Mouse (Mus musculus) gastrocnemius, adult 2 months (tissue): ENCODE results near the gene Msrb1. TPM values are rescaled to one million over a fixed set of nuclear protein-coding genes. Genes with fewer than 3 reads are reported as not detected.
"Not testable (repeated sequence)": the region's sequence is repeated elsewhere in the genome, so short reads cannot be mapped to it uniquely, and the experiment has no call there.

Source experiments
- DNase-seq: peaks from one replicate; pipeline ENCODE4 v3.0.0; 2022
- H3K27ac ChIP-seq: fragments of 200-600 bp; 2 replicates; pipeline ENCODE4 v1.8.1; 2022; ENCODE audit warnings: mild to moderate bottlenecking
- H3K4me3 ChIP-seq: fragments of 200-600 bp; 2 replicates; pipeline ENCODE4 v1.8.1; 2022; ENCODE audit warnings: mild to moderate bottlenecking, moderate library complexity
- CTCF ChIP-seq: fragments of 200-600 bp; IDR thresholded peaks from 2 replicates; pipeline ENCODE4 v1.8.1; 2022; ENCODE audit warnings: antibody characterized with exemption, mild to moderate bottlenecking, moderate library complexity
- intact Hi-C: fragments of 180-260 bp; cut with DNase I; formaldehyde crosslinking; loops from one replicate; pipeline ENCODE4 v1.15.1; 2025
- total RNA-seq, 2 experiments: library from RNA; stranded (reverse); gene quantifications; 2 replicates each; pipeline ENCODE4 v1.2.3; 2021

The Msrb1 gene
- total RNA-seq, 2 experiments from 2014 or later: 165 to 220 TPM

DNA sequence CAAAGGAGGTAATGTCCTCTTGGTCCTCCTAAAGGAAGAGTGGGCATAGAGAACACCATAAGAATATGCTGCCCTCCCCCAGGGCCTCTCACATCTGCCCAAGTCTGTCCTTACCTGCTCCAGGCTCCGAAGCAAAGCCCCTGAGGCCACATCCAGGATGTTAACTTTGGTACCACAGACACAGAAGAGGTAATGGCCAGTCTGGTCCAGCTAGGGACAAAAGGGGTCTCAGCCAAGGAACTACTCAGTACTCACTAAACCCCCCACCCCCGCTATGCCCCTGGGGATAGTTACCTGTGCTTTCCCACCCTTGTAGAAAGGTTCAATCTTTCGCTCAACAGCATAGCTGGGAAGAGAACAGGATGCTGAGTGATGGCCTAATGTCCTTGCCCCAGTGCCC, 30.6 kb upstream of the Msrb1 start:
- Histone ChIP-seq H3K4me3 (no peak overlapping the region), H3K27ac (no peak overlapping the region)
- DNase-seq: no peak
- intact Hi-C loops: no loop called here
- TF ChIP-seq CTCF: no peak

DNA sequence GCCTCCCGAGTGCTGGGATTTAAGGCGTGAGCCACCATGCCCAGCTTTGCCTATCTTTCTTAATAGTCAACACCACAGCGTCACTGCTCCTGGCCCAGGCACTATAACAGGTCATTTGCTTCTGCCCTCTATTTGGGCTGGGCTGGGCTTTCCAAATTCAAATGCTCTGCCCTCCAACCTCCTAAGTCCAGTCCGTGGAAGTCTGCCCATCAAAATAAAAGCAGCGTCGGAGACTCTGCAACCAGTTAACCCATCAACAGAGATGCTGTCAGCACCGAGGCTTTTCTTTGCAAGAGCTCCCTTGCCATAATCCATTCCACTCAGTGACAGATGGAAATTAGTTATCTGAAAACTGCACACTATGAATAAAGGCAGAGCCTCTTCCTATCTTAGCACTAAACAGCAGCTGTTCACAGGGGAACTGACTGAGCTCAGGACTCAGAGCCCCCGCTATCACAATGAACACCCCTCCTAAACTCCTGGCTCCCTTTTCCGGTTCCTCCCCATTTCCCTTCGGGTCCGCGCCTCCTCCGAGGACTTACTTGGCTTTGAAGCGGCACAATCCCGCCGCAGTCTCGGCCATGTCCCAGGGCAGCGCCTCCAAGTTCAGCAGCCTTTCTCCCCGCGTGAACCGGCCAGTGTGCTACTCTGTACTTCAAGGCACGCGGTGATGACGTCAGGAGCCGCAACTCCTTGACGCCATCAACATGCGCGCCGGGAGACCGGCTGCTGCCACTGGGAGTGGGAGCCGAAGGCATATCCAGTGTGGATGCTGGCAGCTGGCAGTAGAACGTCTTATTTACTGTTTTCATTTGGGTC, 29.3 kb upstream of the Msrb1 start, which contains the start of gene Tbl3:
Tbl3 (minus strand) TSS at position 679 of the 819 bp plus-strand sequence.
- intact Hi-C loops: loop anchor here (1.0 kb wide), 1 partner anchor 12 kb away; no protein-coding TSS in a partner anchor
- TF ChIP-seq CTCF: no peak
- Histone ChIP-seq H3K4me3 (peak within 1 kb of the TSS; percentile 75), H3K27ac (peak within 1 kb of the TSS; percentile 86)
- DNase-seq: peak; percentile 94

DNA sequence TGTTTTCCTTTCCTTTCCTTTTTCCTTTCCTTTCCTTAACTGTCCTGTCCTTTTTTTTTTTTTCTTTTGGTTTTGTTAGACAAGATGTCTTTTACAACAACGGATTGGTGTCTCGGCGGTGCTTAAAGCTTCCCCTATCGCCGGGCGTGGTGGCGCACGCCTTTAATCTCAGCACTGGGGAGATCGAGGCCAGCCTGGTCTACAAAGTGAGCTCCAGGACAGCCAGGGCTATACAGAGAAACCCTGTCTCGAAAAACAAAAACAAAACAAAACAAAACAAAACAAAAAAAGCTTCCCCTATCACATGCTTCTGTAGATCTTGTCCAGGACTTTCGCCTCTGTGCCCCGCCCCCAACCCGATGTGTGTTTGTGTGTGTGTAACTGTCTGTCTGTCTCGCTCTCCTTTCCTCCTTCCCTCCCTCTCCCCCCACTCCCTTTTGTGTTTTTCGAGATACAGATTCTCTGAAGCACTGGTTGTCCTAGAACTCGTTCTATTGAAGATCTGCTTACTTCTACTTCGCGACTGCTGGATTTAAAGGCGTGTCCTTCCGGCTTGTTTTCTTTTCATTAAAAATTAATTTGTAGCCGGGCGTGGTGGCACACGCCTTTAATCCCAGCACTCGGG, 28.5 kb upstream of the Msrb1 start:
- peak overlapping the region; percentile 75 for H3K4me3 ChIP-seq
- DNase-seq: no peak
- intact Hi-C loops: loop anchor here (1.0 kb wide), 1 partner anchor 11 kb away; no protein-coding TSS in a partner anchor

DNA sequence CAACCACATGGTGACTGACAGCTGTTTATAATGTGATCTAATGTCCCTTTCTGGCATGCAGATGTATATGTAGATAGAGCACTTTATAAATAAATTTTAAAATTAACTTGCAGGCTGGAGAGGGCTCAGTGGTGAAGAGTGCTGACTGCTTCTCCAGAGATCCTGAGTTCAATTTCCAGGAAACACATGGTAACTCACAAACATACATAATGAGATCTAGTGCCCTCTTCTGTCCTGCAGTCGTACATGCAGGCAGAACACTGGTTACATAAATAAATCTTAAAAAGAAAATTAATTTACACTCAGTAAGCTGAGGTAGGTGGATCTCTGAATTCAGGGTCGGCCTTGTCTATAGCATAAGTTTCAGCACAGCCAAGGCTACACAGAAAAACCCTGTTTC, 27.8 kb upstream of the Msrb1 start:
- intact Hi-C loops: no loop called here
- peak; percentile 62 for TF ChIP-seq CTCF
- H3K27ac ChIP-seq: peak overlapping the region; percentile 86; the same call in 1 of the 2 replicates
- H3K4me3 ChIP-seq: peak overlapping the region; percentile 75
- DNase-seq: no peak

More for the DNA sequence above, 28.5 kb upstream of the Msrb1 start:
- TF ChIP-seq CTCF: no peak
- H3K27ac ChIP-seq: peak overlapping the region; percentile 86

DNA sequence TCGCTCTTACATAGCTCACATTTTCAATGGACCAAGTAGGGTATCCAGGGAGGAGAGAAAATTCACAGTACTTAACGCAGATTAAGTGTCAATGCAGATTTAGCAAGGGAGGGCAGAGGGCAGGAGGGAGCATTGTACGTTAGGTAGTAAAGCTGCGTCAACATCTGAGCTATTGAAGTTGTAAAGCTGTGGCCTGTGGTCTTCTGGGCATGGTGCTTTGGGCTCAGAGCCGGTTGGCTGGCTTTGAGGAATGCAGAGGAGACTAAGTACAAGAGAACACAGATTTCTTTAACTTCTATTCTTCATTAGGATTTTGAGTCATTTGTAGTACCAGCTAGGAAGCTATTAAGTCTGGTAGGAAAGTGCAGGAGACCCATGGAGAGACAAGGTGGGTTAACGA, 20.9 kb upstream of the Msrb1 start:
- TF ChIP-seq CTCF: no peak
- H3K27ac ChIP-seq: no peak overlapping the region
- intact Hi-C loops: no loop called here
- DNase-seq: no peak
- no peak overlapping the region for H3K4me3 ChIP-seq

DNA sequence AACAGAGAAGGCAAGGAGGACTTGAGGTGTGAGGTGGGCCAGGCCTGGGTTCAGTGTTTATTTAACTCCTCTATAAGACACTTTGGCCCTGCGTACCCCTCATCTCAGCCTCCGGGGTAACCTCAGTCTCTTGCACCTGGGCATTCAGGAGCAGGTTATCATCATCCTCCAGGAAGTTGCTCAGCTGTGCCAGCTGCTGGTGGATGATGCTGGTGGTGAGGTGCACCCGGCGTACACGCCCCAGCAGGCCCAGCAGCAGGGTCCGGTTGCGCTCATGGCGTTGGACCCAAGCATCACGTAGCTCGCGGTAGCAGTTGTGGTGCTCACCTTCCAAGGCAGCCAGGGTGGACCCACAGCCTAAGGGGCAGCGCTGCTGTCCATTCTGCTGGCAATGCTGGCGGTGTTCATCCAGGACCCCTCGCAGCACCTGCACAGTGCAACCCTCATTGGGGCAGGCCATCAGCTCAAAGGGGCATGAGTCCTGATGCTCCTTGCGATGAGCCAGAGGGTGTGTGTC, 20.2 kb upstream of the Msrb1 start:
- no peak for TF ChIP-seq CTCF
- intact Hi-C loops: no loop called here

DNA sequence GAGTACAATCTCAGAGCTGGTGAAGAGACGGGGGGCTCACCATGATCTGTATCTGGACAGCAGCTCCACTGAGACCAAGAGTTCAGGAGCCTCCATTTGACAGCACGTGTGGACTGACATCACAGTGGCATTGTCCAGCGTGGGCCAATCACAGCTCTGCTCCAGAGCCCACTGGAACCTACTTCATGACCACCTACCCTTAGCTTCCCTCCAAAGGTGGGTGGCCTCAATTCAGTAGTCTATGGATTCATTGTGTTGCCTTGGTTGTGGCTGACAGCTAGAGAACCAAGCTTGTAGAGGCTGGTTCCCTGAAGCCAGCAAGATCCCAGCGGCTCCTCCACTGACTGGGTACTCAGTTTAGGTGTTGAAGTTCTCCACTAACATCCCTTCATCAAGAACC, 18.5 kb upstream of the Msrb1 start, which contains the start of the genes Rnf151 and Rps2:
Rnf151 (minus strand) TSS at position 121 of the 400 bp plus-strand sequence.
Rps2 (plus strand) TSS at position 174 of the 400 bp plus-strand sequence.
- Histone ChIP-seq H3K27ac (peak within 1 kb of the TSS; percentile 98; the same call in 1 of the 2 replicates), H3K4me3 (peak within 1 kb of the TSS; percentile 98)
- TF ChIP-seq CTCF: no peak
- intact Hi-C loops: no loop called here
- DNase-seq: no peak

More for the DNA sequence above, 20.2 kb upstream of the Msrb1 start:
- Histone ChIP-seq H3K27ac (no peak overlapping the region), H3K4me3 (no peak overlapping the region)
- DNase-seq: no peak

DNA sequence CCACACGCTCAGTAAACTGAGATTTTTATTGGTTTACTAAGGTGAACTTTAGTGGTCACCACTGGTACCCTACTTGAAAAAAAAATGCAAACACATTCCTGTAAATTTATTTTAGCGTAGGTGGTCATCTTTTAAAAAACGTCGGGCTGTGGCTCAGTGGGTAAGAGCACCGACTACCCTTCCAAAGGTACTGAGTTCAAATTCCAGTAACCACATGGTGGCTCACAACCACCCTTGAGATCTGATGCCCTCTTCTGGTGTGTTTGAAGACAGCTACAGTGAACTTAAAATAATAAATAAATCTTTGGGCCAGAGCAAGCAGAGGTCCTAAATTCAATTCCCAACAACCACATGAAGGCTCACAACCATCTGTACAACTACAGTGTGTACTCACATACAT, 17.5 kb upstream of the Msrb1 start:
- not testable (repeated sequence) for DNase-seq
- Histone ChIP-seq H3K27ac (peak overlapping the region; percentile 98), H3K4me3 (peak overlapping the region; percentile 98)
- intact Hi-C loops: loop anchor here (1.0 kb wide), 1 partner anchor 12 kb away; the partner anchor contains the start of gene Tbl3

DNA sequence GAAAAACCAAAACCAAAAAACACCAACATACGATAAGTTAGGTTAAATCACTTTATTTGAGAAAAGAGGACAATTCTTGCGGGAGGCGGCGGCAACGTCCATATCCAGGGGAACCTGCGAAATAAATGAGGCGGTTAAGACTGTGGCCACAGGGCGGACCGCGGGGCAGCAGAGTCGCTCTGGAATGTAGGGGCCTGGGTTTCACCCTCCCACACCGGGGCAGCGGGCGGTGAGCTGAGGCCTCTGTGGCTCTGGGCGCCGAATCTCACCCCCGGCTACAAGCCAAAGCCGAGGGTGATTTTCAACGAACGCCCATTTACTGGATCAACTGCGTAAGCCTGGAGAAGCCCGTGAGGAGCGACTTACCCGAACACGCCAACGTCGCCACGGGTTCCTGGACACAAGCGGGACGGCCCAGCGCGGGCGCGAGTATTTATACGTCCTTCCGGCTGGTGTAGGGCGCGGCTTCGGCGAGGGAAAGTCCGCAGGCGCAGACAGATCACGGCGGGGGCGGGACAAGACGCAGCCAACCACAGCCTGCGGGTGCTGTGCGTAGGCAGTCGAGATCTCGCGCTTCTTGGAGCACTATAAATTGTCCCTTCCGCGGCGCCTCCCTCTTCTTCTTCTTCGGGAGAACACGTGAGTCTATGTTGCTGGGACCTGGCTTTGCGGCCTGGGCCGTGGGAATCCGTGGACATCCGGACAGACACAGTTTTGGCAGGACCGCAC, 16.8 kb upstream of the Msrb1 start:
- intact Hi-C loops: loop anchor here (1.0 kb wide), 1 partner anchor 12 kb away; the partner anchor contains the start of gene Tbl3
- TF ChIP-seq CTCF: no peak
- H3K4me3 ChIP-seq: peak overlapping the region; percentile 98
- peak; percentile 99 for DNase-seq
- H3K27ac ChIP-seq: peak overlapping the region; percentile 98

DNA sequence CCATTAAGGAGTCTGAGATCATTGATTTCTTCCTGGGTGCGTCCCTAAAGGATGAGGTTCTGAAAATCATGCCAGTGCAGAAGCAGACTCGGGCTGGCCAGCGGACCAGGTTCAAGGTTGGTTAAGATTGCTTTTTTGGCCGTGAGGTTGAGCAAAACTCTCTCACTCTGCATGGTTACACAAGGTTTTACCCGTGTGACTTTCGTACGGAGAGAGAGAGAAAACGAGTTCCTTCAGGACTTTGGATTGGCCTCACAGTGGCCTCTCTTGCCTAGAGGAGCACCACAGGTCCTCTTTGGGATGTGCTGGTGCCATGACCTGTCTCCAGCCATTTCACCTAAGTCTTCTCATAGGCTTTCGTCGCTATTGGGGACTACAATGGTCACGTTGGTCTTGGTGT, 15.8 kb upstream of the Msrb1 start:
- H3K27ac ChIP-seq: peak overlapping the region; percentile 98
- intact Hi-C loops, DNase-seq: not testable (repeated sequence)

DNA sequence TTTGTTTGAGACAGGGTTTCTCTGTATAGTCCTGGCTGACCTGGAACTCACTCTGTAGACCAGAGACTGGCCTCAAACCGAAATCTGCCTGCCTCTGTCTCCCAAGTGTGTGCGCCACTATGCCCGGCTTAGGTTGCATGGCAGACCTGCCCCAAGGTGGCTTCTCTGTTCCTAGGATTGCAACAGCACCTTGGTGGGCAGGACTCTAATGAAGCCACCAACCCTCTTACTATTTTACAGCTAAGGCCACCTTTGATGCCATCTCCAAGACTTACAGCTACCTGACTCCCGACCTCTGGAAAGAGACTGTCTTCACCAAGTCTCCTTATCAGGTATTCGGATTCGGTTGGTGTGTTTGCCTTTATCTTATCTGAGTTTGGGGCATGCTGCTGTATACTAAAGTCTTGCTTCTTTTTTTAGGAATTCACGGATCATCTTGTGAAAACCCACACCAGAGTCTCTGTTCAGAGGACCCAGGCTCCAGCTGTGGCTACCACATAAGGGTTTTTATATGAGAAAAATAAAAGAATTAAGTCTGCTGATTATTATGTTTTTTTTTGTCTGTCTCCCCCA, 15.0 kb upstream of the Msrb1 start:
- DNase-seq, intact Hi-C loops: not testable (repeated sequence)
- H3K27ac ChIP-seq: peak overlapping the region; percentile 51; the same call in 1 of the 2 replicates
- peak overlapping the region; percentile 98 for H3K4me3 ChIP-seq

More for the DNA sequence above, 15.8 kb upstream of the Msrb1 start:
- peak overlapping the region; percentile 98 for H3K4me3 ChIP-seq
